Mouse (Mus musculus): ENCODE data around the gene Snapc2. TPM values are rescaled to one million over a fixed set of nuclear protein-coding genes. Genes with fewer than 3 reads are reported as not detected.

The Snapc2 gene
- polyA plus RNA-seq, 1 experiment, result 44.1 TPM

- Histone ChIP-seq H3ac (ENCODE audit: control insufficient read depth, insufficient read length, low read depth) (no peak overlapping the region), H3K79me2 (ENCODE audit: control insufficient read depth, insufficient read depth) (no peaks in the 10 kb centered on the region), H3K4me3 (ENCODE audit: insufficient read depth, poor library complexity, severe bottlenecking) (no peak overlapping the region), H3K79me3 (ENCODE audit: low read depth) (no peaks in the 10 kb centered on the region), H3K36me3 (ENCODE audit: control insufficient read depth, insufficient read depth) (no peaks in the 10 kb centered on the region), H3K27me3 (ENCODE audit: control insufficient read depth, insufficient read depth, insufficient read length) (no peaks in the 10 kb centered on the region)
- no peak for TF ChIP-seq CTCF (IDR thresholded peaks at IDR 0.05; ENCODE audit: control insufficient read depth, insufficient read depth, insufficient read length)
- no peak for TF ChIP-seq USF1 (IDR thresholded peaks at IDR 0.05; ENCODE audit: low read depth)
- no peak for TF ChIP-seq FOSL1 (IDR thresholded peaks at IDR 0.05; ENCODE audit: insufficient read depth, low read length, poor library complexity, severe bottlenecking)
- TF ChIP-seq MAX (IDR thresholded peaks at IDR 0.05), result no peak
- TF ChIP-seq MYOG (IDR thresholded peaks at IDR 0.05; ENCODE audit: control insufficient read depth, extremely low read depth, insufficient read length), result no peak
- TF ChIP-seq MYOD1 (IDR thresholded peaks at IDR 0.05; ENCODE audit: control insufficient read depth, insufficient read length, low read depth), result no peak
- no peak for TF ChIP-seq CEBPB (IDR thresholded peaks at IDR 0.05; ENCODE audit: low read depth)
Measured at GRCm38 (mm10) chr8:4229784-4230183, 23.1 kb upstream of the Snapc2 start.

- Histone ChIP-seq H3K79me2 (ENCODE audit: control insufficient read depth, insufficient read depth) (no peaks in the 10 kb centered on the region), H3K27me3 (ENCODE audit: control insufficient read depth, insufficient read depth, insufficient read length) (no peaks in the 10 kb centered on the region), H3ac (ENCODE audit: control insufficient read depth, insufficient read length, low read depth) (no peak overlapping the region), H3K36me3 (ENCODE audit: control insufficient read depth, insufficient read depth) (no peaks in the 10 kb centered on the region), H3K79me3 (ENCODE audit: low read depth) (no peaks in the 10 kb centered on the region), H3K4me3 (ENCODE audit: insufficient read depth, poor library complexity, severe bottlenecking) (no peak overlapping the region)
- TF ChIP-seq MYOG (IDR thresholded peaks at IDR 0.05; ENCODE audit: control insufficient read depth, extremely low read depth, insufficient read length) (no peak), CTCF (IDR thresholded peaks at IDR 0.05; ENCODE audit: control insufficient read depth, insufficient read depth, insufficient read length) (no peak), MYOD1 (IDR thresholded peaks at IDR 0.05; ENCODE audit: control insufficient read depth, insufficient read length, low read depth) (no peak), MAX (IDR thresholded peaks at IDR 0.05) (no peak), CEBPB (IDR thresholded peaks at IDR 0.05; ENCODE audit: low read depth) (no peak), FOSL1 (IDR thresholded peaks at IDR 0.05; ENCODE audit: insufficient read depth, low read length, poor library complexity, severe bottlenecking) (no peak), USF1 (IDR thresholded peaks at IDR 0.05; ENCODE audit: low read depth) (no peak)
Measured at GRCm38 (mm10) chr8:4230612-4231351, 22.1 kb upstream of the Snapc2 start.

GRCm38 (mm10) chr8:4237814-4238433 lies 15.0 kb upstream of the Snapc2 start:
- peaks cover 40% of the 10 kb centered on the region for H3K79me2 ChIP-seq (ENCODE audit: control insufficient read depth, insufficient read depth)
- H3K4me3 ChIP-seq (ENCODE audit: insufficient read depth, poor library complexity, severe bottlenecking), result peak overlapping the region; percentile 29
- H3K79me3 ChIP-seq (ENCODE audit: low read depth), result peaks cover 31% of the 10 kb centered on the region
- H3K27me3 ChIP-seq (ENCODE audit: control insufficient read depth, insufficient read depth, insufficient read length), result no peaks in the 10 kb centered on the region
- TF ChIP-seq CTCF (IDR thresholded peaks at IDR 0.05; ENCODE audit: control insufficient read depth, insufficient read depth, insufficient read length), result no peak
- TF ChIP-seq MYOD1 (IDR thresholded peaks at IDR 0.05; ENCODE audit: control insufficient read depth, insufficient read length, low read depth), result no peak
- no peak for TF ChIP-seq FOSL1 (IDR thresholded peaks at IDR 0.05; ENCODE audit: insufficient read depth, low read length, poor library complexity, severe bottlenecking)
- TF ChIP-seq MAX (IDR thresholded peaks at IDR 0.05), result no peak
- no peak for TF ChIP-seq USF1 (IDR thresholded peaks at IDR 0.05; ENCODE audit: low read depth)
- no peak for TF ChIP-seq CEBPB (IDR thresholded peaks at IDR 0.05; ENCODE audit: low read depth)
- TF ChIP-seq MYOG (IDR thresholded peaks at IDR 0.05; ENCODE audit: control insufficient read depth, extremely low read depth, insufficient read length), result no peak
- peak overlapping the region; percentile 71 for H3ac ChIP-seq (ENCODE audit: control insufficient read depth, insufficient read length, low read depth)
- peaks cover 4% of the 10 kb centered on the region for H3K36me3 ChIP-seq (ENCODE audit: control insufficient read depth, insufficient read depth)

GRCm38 (mm10) chr8:4238434-4239192 lies 14.3 kb upstream of the Snapc2 start, which contains the start of the genes Map2k7 and Gm49320:
Gene Map2k7, plus strand, starts transcription at chr8:4238740.
Gene Gm49320, plus strand, starts transcription at chr8:4238865.
- H3K27me3 ChIP-seq (ENCODE audit: control insufficient read depth, insufficient read depth, insufficient read length), result no peaks in the 10 kb centered on the region
- H3K36me3 ChIP-seq (ENCODE audit: control insufficient read depth, insufficient read depth), result peaks cover 7% of the 10 kb centered on the region
- TF ChIP-seq USF1 (IDR thresholded peaks at IDR 0.05; ENCODE audit: low read depth), result no peak
- TF ChIP-seq MAX (IDR thresholded peaks at IDR 0.05), result peak; percentile 92
- no peak for TF ChIP-seq MYOG (IDR thresholded peaks at IDR 0.05; ENCODE audit: control insufficient read depth, extremely low read depth, insufficient read length)
- peak; percentile 33 for TF ChIP-seq CTCF (IDR thresholded peaks at IDR 0.05; ENCODE audit: control insufficient read depth, insufficient read depth, insufficient read length)
- peak within 1 kb of the TSS; percentile 80 for H3ac ChIP-seq (ENCODE audit: control insufficient read depth, insufficient read length, low read depth)
- peak within 1 kb of the TSS; percentile 65 for H3K4me3 ChIP-seq (ENCODE audit: insufficient read depth, poor library complexity, severe bottlenecking)
- H3K79me2 ChIP-seq (ENCODE audit: control insufficient read depth, insufficient read depth), result peaks cover 40% of the 10 kb centered on the region
- H3K79me3 ChIP-seq (ENCODE audit: low read depth), result peaks cover 31% of the 10 kb centered on the region

GRCm38 (mm10) chr8:4239193-4239890 lies 13.5 kb upstream of the Snapc2 start:
- peak overlapping the region; percentile 65 for H3K4me3 ChIP-seq (ENCODE audit: insufficient read depth, poor library complexity, severe bottlenecking)
- peaks cover 14% of the 10 kb centered on the region for H3K36me3 ChIP-seq (ENCODE audit: control insufficient read depth, insufficient read depth)
- H3ac ChIP-seq (ENCODE audit: control insufficient read depth, insufficient read length, low read depth), result peak overlapping the region; percentile 80
- H3K79me2 ChIP-seq (ENCODE audit: control insufficient read depth, insufficient read depth), result peaks cover 40% of the 10 kb centered on the region
- no peak for TF ChIP-seq USF1 (IDR thresholded peaks at IDR 0.05; ENCODE audit: low read depth)
- TF ChIP-seq MAX (IDR thresholded peaks at IDR 0.05), result no peak
- no peak for TF ChIP-seq MYOD1 (IDR thresholded peaks at IDR 0.05; ENCODE audit: control insufficient read depth, insufficient read length, low read depth)
- no peak for TF ChIP-seq MYOG (IDR thresholded peaks at IDR 0.05; ENCODE audit: control insufficient read depth, extremely low read depth, insufficient read length)
- TF ChIP-seq FOSL1 (IDR thresholded peaks at IDR 0.05; ENCODE audit: insufficient read depth, low read length, poor library complexity, severe bottlenecking), result no peak
- TF ChIP-seq CTCF (IDR thresholded peaks at IDR 0.05; ENCODE audit: control insufficient read depth, insufficient read depth, insufficient read length), result no peak
- TF ChIP-seq CEBPB (IDR thresholded peaks at IDR 0.05; ENCODE audit: low read depth), result no peak
- H3K27me3 ChIP-seq (ENCODE audit: control insufficient read depth, insufficient read depth, insufficient read length), result no peaks in the 10 kb centered on the region
- peaks cover 31% of the 10 kb centered on the region for H3K79me3 ChIP-seq (ENCODE audit: low read depth)

All from C2C12 (cell line).